Mouse (Mus musculus): Measurements from ENCODE around the gene Sostdc1. TPM values are rescaled to one million over a fixed set of nuclear protein-coding genes. Genes with fewer than 3 reads are reported as not detected.

Gene Sostdc1
- total RNA-seq, 2 experiments from 2014 or later, result 10.4 to 11.3 TPM

GRCm38 (mm10) chr12:36364013-36364412 is 50.1 kb downstream of the Sostdc1 start:
- no peak for DNase-seq (ENCODE audit: low spot score in 2 of 2)

Other genes with a start within 250 kb of the Sostdc1 start
- 10 to 100 TPM; 20.5 to 21.7 TPM for gene Ankmy2, start 157.0 kb upstream of the Sostdc1 start, total RNA-seq (2021)
- 100 to 1,000 TPM; 132 to 160 TPM for gene Bzw2, start 156.1 kb upstream of the Sostdc1 start, total RNA-seq (2021)
- not detected for gene Lrrc72, start 60.7 kb upstream of the Sostdc1 start, total RNA-seq (2021)
- 1 to 10 TPM; 8.4 to 8.7 TPM for gene Ispd, start 67.3 kb downstream of the Sostdc1 start, total RNA-seq (2021)
- gene D630036H23Rik, start 68.0 kb downstream of the Sostdc1 start, total RNA-seq (2021), result 1 to 10 TPM; 1.8 to 2.2 TPM